Mouse (Mus musculus) intestine, embryonic 16.5 days (tissue): Measurements from ENCODE around the gene Tmem179. TPM values are rescaled to one million over a fixed set of nuclear protein-coding genes. Genes with fewer than 3 reads are reported as not detected.
A peak's percentile ranks its signal among the peaks of the same experiment; 100 is the strongest.

Experiments
- ATAC-seq: fragments of 200-750 bp; cut with Nextera tagmentation; 2 replicates; pipeline ENCODE4 v1.8.0; 2017; ENCODE audit warnings: moderate TSS enrichment, moderate library complexity
- H3K27ac ChIP-seq: fragments of 300-500 bp; sonication (generic); 2 replicates; pipeline ENCODE4 v1.5.1; 2014; ENCODE audit warnings: mild to moderate bottlenecking, low read length
- H3K27me3 ChIP-seq: fragments of 300-500 bp; sonication (generic); replicated peaks from 2 replicates; pipeline ENCODE4 v1.6.1; 2014; ENCODE audit warnings: low read length, control low read depth, mixed read lengths; ENCODE audit not compliant: control insufficient read depth, insufficient read depth
- H3K36me3 ChIP-seq: fragments of 300-500 bp; sonication (generic); 2 replicates; pipeline ENCODE4 v1.6.1; 2014; ENCODE audit warnings: low read length, control low read depth; ENCODE audit not compliant: control insufficient read depth, insufficient read depth
- H3K4me1 ChIP-seq: fragments of 300-500 bp; sonication (generic); 2 replicates; pipeline ENCODE4 v1.6.1; 2014; ENCODE audit warnings: low read length, control low read depth, mixed read lengths; ENCODE audit not compliant: control insufficient read depth, insufficient read depth
- H3K4me2 ChIP-seq: fragments of 300-500 bp; sonication (generic); 2 replicates; pipeline ENCODE4 v1.6.1; 2014; ENCODE audit warnings: low read depth, low read length, control low read depth
- H3K4me3 ChIP-seq: fragments of 300-500 bp; sonication (generic); 2 replicates; pipeline ENCODE4 v1.5.1; 2014; ENCODE audit warnings: mild to moderate bottlenecking, low read length
- H3K9ac ChIP-seq: fragments of 300-500 bp; sonication (generic); 2 replicates; pipeline ENCODE4 v1.6.1; 2014; ENCODE audit warnings: low read depth, low read length
- H3K9me3 ChIP-seq: fragments of 300-500 bp; sonication (generic); 2 replicates; pipeline ENCODE4 v1.6.1; 2016; ENCODE audit warnings: low read length, control low read depth; ENCODE audit not compliant: control insufficient read depth
- WGBS: fragments of 180-500 bp; shearing (Covaris S2); extraction: QIAGEN DNeasy Blood & Tissue Kit; methylation state at CpG from one replicate; pipeline ENCODE4 v1.1.7; 2014; 5-methylcytosine and 5-hydroxymethylcytosine counted together
- polyA plus RNA-seq: library from polyadenylated mRNA; unstranded; fragments of >200 nt; fragmentation: Nextera tagmentation; extraction: Ambion mirVana; gene quantifications from 2 replicates; pipeline ENCODE4 v1.2.1, GENCODE M21; 2015

Gene Tmem179
- polyA plus RNA-seq, 1 experiment from 2014 or later = 2.8 TPM

- H3K27me3 ChIP-seq = peaks cover 12% of the 10 kb centered on the region; the same call in 1 of the 2 replicates
- no peaks in the 10 kb centered on the region for H3K9me3 ChIP-seq
- no peaks in the 10 kb centered on the region for H3K4me1 ChIP-seq
- H3K9ac ChIP-seq = no peak overlapping the region
- no peaks in the 10 kb centered on the region for H3K36me3 ChIP-seq
- H3K4me2 ChIP-seq = peak overlapping the region; percentile 53; the same call in 1 of the 2 replicates
- no peak overlapping the region for H3K4me3 ChIP-seq
- H3K27ac ChIP-seq = no peak overlapping the region
- WGBS = 14% methylated on average over 7 of the region's 7 CpGs
- no peak for ATAC-seq
Measured at GRCm38 (mm10) chr12:112510365-112510732, 6.2 kb downstream of the Tmem179 start.

GRCm38 (mm10) chr12:112507984-112508383 lies 8.6 kb downstream of the Tmem179 start:
- ATAC-seq = no peak
- Histone ChIP-seq H3K4me2 (no peak overlapping the region), H3K27ac (no peak overlapping the region), H3K4me1 (no peaks in the 10 kb centered on the region), H3K4me3 (no peak overlapping the region), H3K9me3 (no peaks in the 10 kb centered on the region), H3K9ac (no peak overlapping the region), H3K36me3 (no peaks in the 10 kb centered on the region), H3K27me3 (peaks cover 12% of the 10 kb centered on the region; the same call in 1 of the 2 replicates)
- 72% methylated on average over 3 of the region's 3 CpGs for WGBS

- 37% methylated on average over 4 of the region's 4 CpGs for WGBS
- H3K27me3 ChIP-seq = peaks cover 12% of the 10 kb centered on the region; the same call in 1 of the 2 replicates
- H3K27ac ChIP-seq = no peak overlapping the region
- ATAC-seq = no peak
- H3K9me3 ChIP-seq = no peaks in the 10 kb centered on the region
- no peaks in the 10 kb centered on the region for H3K4me1 ChIP-seq
- no peaks in the 10 kb centered on the region for H3K36me3 ChIP-seq
- H3K4me2 ChIP-seq = no peak overlapping the region
- H3K9ac ChIP-seq = no peak overlapping the region
- H3K4me3 ChIP-seq = no peak overlapping the region
Measured at GRCm38 (mm10) chr12:112507264-112507663, 9.3 kb downstream of the Tmem179 start.

- Histone ChIP-seq H3K27ac (no peak overlapping the region), H3K4me1 (no peaks in the 10 kb centered on the region), H3K27me3 (peaks cover 10% of the 10 kb centered on the region; the same call in 1 of the 2 replicates), H3K36me3 (no peaks in the 10 kb centered on the region), H3K4me2 (no peak overlapping the region), H3K4me3 (no peak overlapping the region), H3K9ac (no peak overlapping the region), H3K9me3 (no peaks in the 10 kb centered on the region)
- WGBS = 63% methylated on average over 6 of the region's 6 CpGs
- ATAC-seq = no peak
Measured at GRCm38 (mm10) chr12:112506267-112506666, 10.3 kb downstream of the Tmem179 start.

- H3K9me3 ChIP-seq = no peaks in the 10 kb centered on the region
- 23% methylated on average over 19 of the region's 19 CpGs for WGBS
- no peak for ATAC-seq
Measured at GRCm38 (mm10) chr12:112503003-112503771, 13.4 kb downstream of the Tmem179 start.

GRCm38 (mm10) chr12:112498683-112499082 lies 17.9 kb downstream of the Tmem179 start:
- H3K4me1 ChIP-seq = no peaks in the 10 kb centered on the region
- no peaks in the 10 kb centered on the region for H3K9me3 ChIP-seq
- H3K9ac ChIP-seq = no peak overlapping the region
- ATAC-seq = no peak
- no peak overlapping the region for H3K27ac ChIP-seq
- 27% methylated on average over 11 of the region's 11 CpGs for WGBS
- H3K4me3 ChIP-seq = no peak overlapping the region
- no peaks in the 10 kb centered on the region for H3K36me3 ChIP-seq
- H3K4me2 ChIP-seq = no peak overlapping the region
- H3K27me3 ChIP-seq = no peaks in the 10 kb centered on the region

More at GRCm38 (mm10) chr12:112503003-112503771, 13.4 kb downstream of the Tmem179 start:
- no peak overlapping the region for H3K4me3 ChIP-seq
- H3K9ac ChIP-seq = no peak overlapping the region
- H3K4me2 ChIP-seq = no peak overlapping the region
- no peaks in the 10 kb centered on the region for H3K27me3 ChIP-seq
- H3K36me3 ChIP-seq = no peaks in the 10 kb centered on the region
- no peak overlapping the region for H3K27ac ChIP-seq
- H3K4me1 ChIP-seq = no peaks in the 10 kb centered on the region

- H3K27ac ChIP-seq = no peak overlapping the region
- H3K9ac ChIP-seq = no peak overlapping the region
- no peaks in the 10 kb centered on the region for H3K9me3 ChIP-seq
- H3K4me2 ChIP-seq = no peak overlapping the region
- WGBS = 82% methylated on average over 8 of the region's 8 CpGs
- ATAC-seq = no peak
- H3K4me1 ChIP-seq = no peaks in the 10 kb centered on the region
- H3K4me3 ChIP-seq = no peak overlapping the region
- H3K36me3 ChIP-seq = no peaks in the 10 kb centered on the region
- H3K27me3 ChIP-seq = no peaks in the 10 kb centered on the region
Measured at GRCm38 (mm10) chr12:112497731-112498130, 18.8 kb downstream of the Tmem179 start.

GRCm38 (mm10) chr12:112496136-112496535 lies 20.4 kb downstream of the Tmem179 start:
- Histone ChIP-seq H3K27me3 (no peaks in the 10 kb centered on the region), H3K4me2 (no peak overlapping the region), H3K4me1 (peaks cover 6% of the 10 kb centered on the region), H3K36me3 (no peaks in the 10 kb centered on the region), H3K9ac (no peak overlapping the region), H3K9me3 (no peaks in the 10 kb centered on the region), H3K27ac (no peak overlapping the region), H3K4me3 (no peak overlapping the region)
- 69% methylated on average over 5 of the region's 5 CpGs for WGBS
- ATAC-seq = no peak

GRCm38 (mm10) chr12:112490444-112490939 lies 26.1 kb downstream of the Tmem179 start:
- no peak overlapping the region for H3K4me3 ChIP-seq
- no peak overlapping the region for H3K4me2 ChIP-seq
- H3K36me3 ChIP-seq = no peaks in the 10 kb centered on the region
- ATAC-seq = peak; percentile 68
- 32% methylated on average over 3 of the region's 3 CpGs for WGBS
- H3K27me3 ChIP-seq = no peaks in the 10 kb centered on the region
- H3K9ac ChIP-seq = no peak overlapping the region
- H3K27ac ChIP-seq = peak overlapping the region; percentile 41; the same call in 1 of the 2 replicates
- H3K9me3 ChIP-seq = no peaks in the 10 kb centered on the region
- peaks cover 15% of the 10 kb centered on the region for H3K4me1 ChIP-seq
